Mouse (Mus musculus): ENCODE data around the gene Cmtm6. TPM values are rescaled to one million over a fixed set of nuclear protein-coding genes. Genes with fewer than 3 reads are reported as not detected.

Cmtm6 gene
- polyA plus RNA-seq, 1 experiment from 2014 or later, result 32.6 TPM

GRCm38 (mm10) chr9:114775272-114775671 lies 44.4 kb downstream of the Cmtm6 start:
- Histone ChIP-seq H3K9me3 (0 out of 2 replicates have a peak, but pooled peaks cover 7% of the 10 kb centered on the region), H3K36me3 (peaks cover 9% of the 10 kb centered on the region), H3K4me3 (no peak overlapping the region), H3K9ac (peak overlapping the region; percentile 57), H3K4me2 (no peak overlapping the region), H3K4me1 (peaks cover 26% of the 10 kb centered on the region), H3K27me3 (no peaks in the 10 kb centered on the region), H3K27ac (peak overlapping the region; percentile 68)
- ATAC-seq (ENCODE audit: insufficient number of reproducible peaks, insufficient read depth, low FRiP score, low TSS enrichment, low read depth), result no peak
- WGBS, result 65% methylated on average over 4 of the region's 4 CpGs

GRCm38 (mm10) chr9:114776361-114776760 lies 45.4 kb downstream of the Cmtm6 start:
- no peak for ATAC-seq (ENCODE audit: insufficient number of reproducible peaks, insufficient read depth, low FRiP score, low TSS enrichment, low read depth)
- WGBS, result 93% methylated on average over 3 of the region's 3 CpGs
- 0 out of 2 replicates have a peak, but pooled peaks cover 7% of the 10 kb centered on the region for H3K9me3 ChIP-seq

GRCm38 (mm10) chr9:114777178-114778046 lies 46.5 kb downstream of the Cmtm6 start:
- no peak for ATAC-seq (ENCODE audit: insufficient number of reproducible peaks, insufficient read depth, low FRiP score, low TSS enrichment, low read depth)
- 81% methylated on average over 6 of the region's 6 CpGs for WGBS
- Histone ChIP-seq H3K27ac (no peak overlapping the region), H3K9me3 (0 out of 2 replicates have a peak, but pooled peaks cover 4% of the 10 kb centered on the region), H3K36me3 (peaks cover 4% of the 10 kb centered on the region), H3K27me3 (no peaks in the 10 kb centered on the region), H3K9ac (no peak overlapping the region), H3K4me3 (no peak overlapping the region), H3K4me1 (peaks cover 31% of the 10 kb centered on the region), H3K4me2 (no peak overlapping the region)

More at GRCm38 (mm10) chr9:114776361-114776760, 45.4 kb downstream of the Cmtm6 start:
- no peak overlapping the region for H3K4me2 ChIP-seq
- no peaks in the 10 kb centered on the region for H3K27me3 ChIP-seq
- peaks cover 9% of the 10 kb centered on the region for H3K36me3 ChIP-seq
- H3K27ac ChIP-seq, result no peak overlapping the region
- H3K9ac ChIP-seq, result no peak overlapping the region
- peaks cover 31% of the 10 kb centered on the region for H3K4me1 ChIP-seq
- H3K4me3 ChIP-seq, result no peak overlapping the region

- no peak overlapping the region for H3K4me2 ChIP-seq
- no peak for ATAC-seq (ENCODE audit: insufficient number of reproducible peaks, insufficient read depth, low FRiP score, low TSS enrichment, low read depth)
- 82% methylated on average over 7 of the region's 7 CpGs for WGBS
- H3K4me1 ChIP-seq, result peaks cover 31% of the 10 kb centered on the region
- H3K27ac ChIP-seq, result no peak overlapping the region
- no peaks in the 10 kb centered on the region for H3K36me3 ChIP-seq
- H3K27me3 ChIP-seq, result no peaks in the 10 kb centered on the region
- H3K9ac ChIP-seq, result no peak overlapping the region
- no peak overlapping the region for H3K4me3 ChIP-seq
- no peaks in the 10 kb centered on the region for H3K9me3 ChIP-seq
These were observed 47.1 kb downstream of the Cmtm6 start for GRCm38 (mm10) chr9:114778047-114778390.

GRCm38 (mm10) chr9:114778877-114779276 lies 48.0 kb downstream of the Cmtm6 start:
- 87% methylated on average over 7 of the region's 7 CpGs for WGBS
- H3K27me3 ChIP-seq, result no peaks in the 10 kb centered on the region
- H3K36me3 ChIP-seq, result no peaks in the 10 kb centered on the region
- no peak overlapping the region for H3K27ac ChIP-seq
- H3K4me1 ChIP-seq, result peaks cover 31% of the 10 kb centered on the region
- no peak overlapping the region for H3K4me2 ChIP-seq
- no peaks in the 10 kb centered on the region for H3K9me3 ChIP-seq
- no peak for ATAC-seq (ENCODE audit: insufficient number of reproducible peaks, insufficient read depth, low FRiP score, low TSS enrichment, low read depth)
- H3K9ac ChIP-seq, result no peak overlapping the region
- no peak overlapping the region for H3K4me3 ChIP-seq

GRCm38 (mm10) chr9:114779984-114780745 lies 49.2 kb downstream of the Cmtm6 start:
- 34% methylated on average over 23 of the region's 23 CpGs for WGBS
- ATAC-seq (ENCODE audit: insufficient number of reproducible peaks, insufficient read depth, low FRiP score, low TSS enrichment, low read depth), result no peak
- Histone ChIP-seq H3K36me3 (no peaks in the 10 kb centered on the region), H3K27me3 (no peaks in the 10 kb centered on the region), H3K4me1 (peaks cover 26% of the 10 kb centered on the region), H3K4me3 (peak overlapping the region; percentile 71), H3K9me3 (no peaks in the 10 kb centered on the region), H3K9ac (peak overlapping the region; percentile 88), H3K27ac (peak overlapping the region; percentile 90), H3K4me2 (peak overlapping the region; percentile 90)

GRCm38 (mm10) chr9:114780746-114781525 lies 50.0 kb downstream of the Cmtm6 start:
- Histone ChIP-seq H3K9me3 (no peaks in the 10 kb centered on the region), H3K27ac (peak overlapping the region; percentile 90), H3K36me3 (no peaks in the 10 kb centered on the region), H3K4me2 (peak overlapping the region; percentile 90), H3K4me1 (peaks cover 26% of the 10 kb centered on the region), H3K9ac (peak overlapping the region; percentile 88), H3K27me3 (no peaks in the 10 kb centered on the region), H3K4me3 (peak overlapping the region; percentile 71)
- ATAC-seq (ENCODE audit: insufficient number of reproducible peaks, insufficient read depth, low FRiP score, low TSS enrichment, low read depth), result 0 out of 2 replicates have a peak, but pooled peaks have one; percentile 5
- WGBS, result under 1% methylated on average over 36 of the region's 38 CpGs

- Histone ChIP-seq H3K4me1 (peaks cover 20% of the 10 kb centered on the region), H3K4me2 (peak within 1 kb of the TSS; percentile 90), H3K9me3 (no peaks in the 10 kb centered on the region), H3K27me3 (no peaks in the 10 kb centered on the region), H3K36me3 (no peaks in the 10 kb centered on the region), H3K9ac (peak within 1 kb of the TSS; percentile 88), H3K4me3 (peak within 1 kb of the TSS; percentile 71), H3K27ac (peak within 1 kb of the TSS; percentile 90)
- under 1% methylated on average over 54 of the region's 54 CpGs for WGBS
- ATAC-seq (ENCODE audit: insufficient number of reproducible peaks, insufficient read depth, low FRiP score, low TSS enrichment, low read depth), result peak; percentile 73
These were observed 50.8 kb downstream of the Cmtm6 start, which contains the start of gene Cmtm7 for GRCm38 (mm10) chr9:114781526-114782212. Gene Cmtm7, minus strand, starts transcription at chr9:114781856.

GRCm38 (mm10) chr9:114785432-114786125 lies 54.7 kb downstream of the Cmtm6 start:
- no peaks in the 10 kb centered on the region for H3K36me3 ChIP-seq
- H3K9ac ChIP-seq, result peak overlapping the region; percentile 17; the same call in 1 of the 2 replicates
- H3K4me2 ChIP-seq, result peak overlapping the region; percentile 12; the same call in 1 of the 2 replicates
- 0 out of 2 replicates have a peak, but pooled peaks cover 3% of the 10 kb centered on the region for H3K9me3 ChIP-seq
- peaks cover 10% of the 10 kb centered on the region for H3K4me1 ChIP-seq
- H3K4me3 ChIP-seq, result no peak overlapping the region
- no peak for ATAC-seq (ENCODE audit: insufficient number of reproducible peaks, insufficient read depth, low FRiP score, low TSS enrichment, low read depth)
- H3K27ac ChIP-seq, result peak overlapping the region; percentile 74
- H3K27me3 ChIP-seq, result no peaks in the 10 kb centered on the region
- 11% methylated on average over 16 of the region's 16 CpGs for WGBS

GRCm38 (mm10) chr9:114787134-114787533 lies 56.2 kb downstream of the Cmtm6 start:
- no peak for ATAC-seq (ENCODE audit: insufficient number of reproducible peaks, insufficient read depth, low FRiP score, low TSS enrichment, low read depth)
- 89% methylated on average over 5 of the region's 5 CpGs for whole genome bisulfite sequencing
- peaks cover 8% of the 10 kb centered on the region for H3K4me1 ChIP-seq
- no peak overlapping the region for H3K4me2 ChIP-seq
- H3K27me3 ChIP-seq, result no peaks in the 10 kb centered on the region
- H3K9me3 ChIP-seq, result 0 out of 2 replicates have a peak, but pooled peaks cover 3% of the 10 kb centered on the region
- H3K9ac ChIP-seq, result no peak overlapping the region
- H3K27ac ChIP-seq, result no peak overlapping the region
- H3K4me3 ChIP-seq, result no peak overlapping the region
- no peaks in the 10 kb centered on the region for H3K36me3 ChIP-seq
